Mouse (Mus musculus) kidney, embryonic 14.5 days (tissue): ENCODE measurements around the gene Fndc3b. TPM values are rescaled to one million over a fixed set of nuclear protein-coding genes. Genes with fewer than 3 reads are reported as not detected.

ENCODE experiments used
- ATAC-seq: fragments of 200-750 bp; cut with Nextera tagmentation; 2 replicates; pipeline ENCODE4 v1.8.0; 2017; ENCODE audit warnings: moderate number of reproducible peaks, mild to moderate bottlenecking, moderate TSS enrichment, moderate library complexity; ENCODE audit not compliant: low FRiP score, low TSS enrichment
- H3K27ac ChIP-seq: fragments of 300-500 bp; sonication (generic); 2 replicates; pipeline ENCODE4 v1.5.1; 2014; ENCODE audit warnings: low read depth, mild to moderate bottlenecking, low read length, moderate library complexity, mixed read lengths
- H3K27me3 ChIP-seq: fragments of 300-500 bp; sonication (generic); 2 replicates; pipeline ENCODE4 v1.6.1; 2014; ENCODE audit warnings: mild to moderate bottlenecking, low read length; ENCODE audit not compliant: control insufficient read depth, insufficient read depth
- H3K36me3 ChIP-seq: fragments of 300-500 bp; sonication (generic); 2 replicates; pipeline ENCODE4 v1.6.1; 2014; ENCODE audit warnings: low read length, mixed read lengths; ENCODE audit not compliant: control insufficient read depth, insufficient read depth
- H3K4me1 ChIP-seq: fragments of 300-500 bp; sonication (generic); 2 replicates; pipeline ENCODE4 v1.6.1; 2014; ENCODE audit warnings: low read length, mixed read lengths; ENCODE audit not compliant: control insufficient read depth, insufficient read depth
- H3K4me2 ChIP-seq: fragments of 300-500 bp; sonication (generic); replicated peaks from 2 replicates; pipeline ENCODE4 v1.6.1; 2014; ENCODE audit warnings: low read depth, mild to moderate bottlenecking, low read length
- H3K4me3 ChIP-seq: fragments of 300-500 bp; sonication (generic); 2 replicates; pipeline ENCODE4 v1.5.1; 2014; ENCODE audit warnings: mild to moderate bottlenecking, low read length
- H3K9ac ChIP-seq: fragments of 300-500 bp; sonication (generic); 2 replicates; pipeline ENCODE4 v1.6.1; 2014; ENCODE audit warnings: low read depth, mild to moderate bottlenecking, low read length, moderate library complexity
- H3K9me3 ChIP-seq: fragments of 300-500 bp; sonication (generic); 2 replicates; pipeline ENCODE4 v1.6.1; 2016; ENCODE audit warnings: low read length; ENCODE audit not compliant: control insufficient read depth
- WGBS: fragments of 180-500 bp; shearing (Covaris S2); extraction: QIAGEN DNeasy Blood & Tissue Kit; methylation state at CpG from one replicate; pipeline ENCODE4 v1.1.7; 2014; 5-methylcytosine and 5-hydroxymethylcytosine counted together
- polyA plus RNA-seq: library from polyadenylated mRNA; unstranded; fragments of >200 nt; fragmentation: Nextera tagmentation; extraction: Ambion mirVana; gene quantifications from 2 replicates; pipeline ENCODE4 v1.2.1, GENCODE M21; 2014

Gene Fndc3b
- polyA plus RNA-seq, 1 experiment from 2014 or later, result 28.7 TPM

DNA sequence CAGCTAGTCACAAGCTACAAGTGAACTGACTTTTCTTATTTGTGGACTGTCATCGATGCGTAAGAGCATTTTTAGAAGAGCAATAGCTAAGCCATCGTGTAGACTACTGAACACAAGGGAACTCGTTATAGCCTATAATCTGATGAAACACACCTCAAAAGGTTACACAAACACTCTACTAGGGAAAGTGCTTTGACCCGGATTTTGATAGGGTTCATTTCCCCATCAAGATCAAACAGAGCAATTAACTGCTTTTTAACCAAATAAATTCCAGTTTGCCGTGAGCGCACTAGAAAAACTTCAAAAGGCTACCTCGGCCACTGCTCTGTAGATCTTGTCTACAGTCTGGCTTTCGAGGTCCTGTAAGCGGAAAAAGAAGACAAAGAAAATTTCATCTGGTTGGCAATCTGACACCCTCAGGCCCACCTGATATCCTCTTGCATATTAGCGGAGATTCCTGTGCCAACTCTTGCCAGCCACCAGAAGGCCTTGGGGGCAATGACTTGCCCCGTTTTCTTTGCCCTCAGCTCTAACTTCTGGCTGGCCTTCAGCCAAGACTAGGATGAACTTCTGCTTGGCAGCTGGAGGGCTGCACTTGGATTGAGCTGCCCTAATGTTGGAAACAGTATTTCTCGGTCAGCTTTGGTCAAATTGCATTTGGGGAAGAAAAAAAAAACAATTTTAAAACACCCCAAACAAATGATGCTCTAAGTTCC, 107.0 kb downstream of the Fndc3b start:
- Histone ChIP-seq H3K4me1 (peaks cover 44% of the 10 kb centered on the region), H3K4me2 (no peak overlapping the region), H3K9ac (no peak overlapping the region), H3K9me3 (no peaks in the 10 kb centered on the region), H3K36me3 (no peaks in the 10 kb centered on the region), H3K27me3 (no peaks in the 10 kb centered on the region), H3K4me3 (no peak overlapping the region), H3K27ac (no peak overlapping the region)
- ATAC-seq, result no peak
- 17% methylated on average over 13 of the region's 13 CpGs for WGBS

DNA sequence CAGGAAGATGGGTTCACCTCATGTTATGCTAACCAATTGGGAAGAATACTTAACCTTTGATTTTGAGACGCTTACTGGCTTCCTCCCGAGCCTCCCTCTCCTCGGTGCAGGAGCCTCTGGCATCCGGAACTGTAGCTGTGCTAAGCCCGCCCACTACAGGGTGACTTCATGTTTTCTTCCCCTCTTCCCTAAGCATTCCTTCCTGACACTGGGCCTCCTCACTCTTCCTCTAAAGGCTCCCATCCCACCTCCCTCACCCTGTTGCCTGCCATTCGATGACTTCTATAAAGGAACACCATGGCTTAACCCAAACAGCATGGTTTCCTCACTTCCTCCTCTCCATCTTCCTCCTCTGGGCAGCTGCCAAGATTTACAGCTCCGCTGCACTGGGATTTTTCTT, 110.5 kb downstream of the Fndc3b start:
- Histone ChIP-seq H3K9ac (no peak overlapping the region), H3K9me3 (no peaks in the 10 kb centered on the region), H3K4me3 (no peak overlapping the region), H3K27ac (no peak overlapping the region), H3K4me1 (peaks cover 29% of the 10 kb centered on the region; the same call in 1 of the 2 replicates), H3K27me3 (no peaks in the 10 kb centered on the region), H3K36me3 (no peaks in the 10 kb centered on the region), H3K4me2 (no peak overlapping the region)
- ATAC-seq, result 0 out of 2 replicates have a peak, but pooled peaks have one; percentile 14
- 36% methylated on average over 7 of the region's 7 CpGs for WGBS

DNA sequence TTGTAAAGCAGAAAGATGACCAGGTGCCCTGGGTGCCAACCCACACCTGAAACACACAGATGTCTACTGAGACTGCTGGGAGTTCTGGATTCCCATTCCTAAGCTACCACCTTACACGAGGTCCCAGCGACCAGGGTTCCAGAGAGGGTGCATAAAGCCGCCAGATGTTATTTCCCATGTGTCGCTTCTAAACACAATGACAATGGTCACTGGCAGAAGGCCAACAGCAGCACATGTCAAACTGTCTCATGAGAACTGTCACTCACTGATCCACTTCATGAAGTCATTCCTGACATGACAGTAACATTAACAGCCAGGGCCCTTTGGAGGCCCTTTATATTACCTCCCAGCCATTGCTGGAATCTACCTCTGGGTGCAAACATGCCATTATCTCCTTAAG, 110.9 kb downstream of the Fndc3b start:
- Histone ChIP-seq H3K4me1 (peaks cover 29% of the 10 kb centered on the region; the same call in 1 of the 2 replicates), H3K27ac (no peak overlapping the region)

DNA sequence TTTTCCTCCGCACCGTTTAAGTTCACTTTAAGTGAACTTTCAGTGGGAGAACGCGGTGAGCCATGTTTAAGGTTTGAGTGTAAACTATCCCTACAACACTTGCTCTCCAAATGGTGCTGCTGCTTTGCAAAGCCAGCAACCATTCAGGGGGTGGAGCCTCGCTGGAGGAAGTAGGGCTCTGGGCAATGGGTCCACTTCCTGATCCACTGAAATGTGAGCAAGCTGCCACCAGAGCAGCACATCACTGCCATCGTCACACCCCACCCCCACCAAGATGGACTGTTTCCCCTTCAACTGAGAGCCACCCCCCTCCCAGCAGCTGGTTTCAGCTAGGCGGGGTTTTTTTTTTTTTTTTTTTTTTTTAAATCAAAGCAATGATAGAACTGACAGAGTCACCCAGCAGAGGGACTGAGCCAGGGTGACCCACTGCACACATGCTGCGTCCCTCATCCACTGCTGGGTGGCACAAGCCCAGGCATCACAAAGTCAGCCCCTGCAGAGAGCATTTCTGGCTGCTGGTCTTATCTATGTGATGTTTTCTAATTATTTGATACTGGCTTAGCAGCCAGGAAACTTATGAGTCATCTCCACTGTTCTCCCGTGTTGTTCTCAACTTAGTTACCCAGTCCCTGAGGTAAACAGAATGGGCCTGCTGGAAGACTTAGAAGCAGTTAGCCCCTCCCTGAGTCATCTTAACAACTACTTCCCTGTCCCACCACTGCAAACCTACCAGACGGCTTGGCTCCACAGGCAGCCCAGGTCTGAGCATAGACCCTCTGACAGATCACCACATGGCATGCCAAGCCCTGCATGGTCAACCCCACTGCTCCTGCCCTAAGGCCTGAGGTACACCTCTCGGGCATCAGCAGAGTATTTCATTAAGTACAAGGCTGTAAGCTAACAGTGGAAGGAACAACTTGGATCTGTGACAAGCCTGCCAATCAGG, 112.4 kb downstream of the Fndc3b start:
- Histone ChIP-seq H3K27me3 (no peaks in the 10 kb centered on the region), H3K9ac (no peak overlapping the region), H3K36me3 (no peaks in the 10 kb centered on the region), H3K4me1 (peaks cover 23% of the 10 kb centered on the region; the same call in 1 of the 2 replicates), H3K27ac (no peak overlapping the region), H3K4me2 (no peak overlapping the region), H3K9me3 (no peaks in the 10 kb centered on the region), H3K4me3 (no peak overlapping the region)
- no peak for ATAC-seq
- WGBS, result 75% methylated on average over 11 of the region's 11 CpGs

More for the DNA sequence above, 110.9 kb downstream of the Fndc3b start:
- Histone ChIP-seq H3K9ac (no peak overlapping the region), H3K9me3 (no peaks in the 10 kb centered on the region), H3K4me3 (no peak overlapping the region), H3K36me3 (no peaks in the 10 kb centered on the region), H3K27me3 (no peaks in the 10 kb centered on the region), H3K4me2 (no peak overlapping the region)
- 0 out of 2 replicates have a peak, but pooled peaks have one; percentile 10 for ATAC-seq
- 76% methylated on average over 4 of the region's 4 CpGs for WGBS

DNA sequence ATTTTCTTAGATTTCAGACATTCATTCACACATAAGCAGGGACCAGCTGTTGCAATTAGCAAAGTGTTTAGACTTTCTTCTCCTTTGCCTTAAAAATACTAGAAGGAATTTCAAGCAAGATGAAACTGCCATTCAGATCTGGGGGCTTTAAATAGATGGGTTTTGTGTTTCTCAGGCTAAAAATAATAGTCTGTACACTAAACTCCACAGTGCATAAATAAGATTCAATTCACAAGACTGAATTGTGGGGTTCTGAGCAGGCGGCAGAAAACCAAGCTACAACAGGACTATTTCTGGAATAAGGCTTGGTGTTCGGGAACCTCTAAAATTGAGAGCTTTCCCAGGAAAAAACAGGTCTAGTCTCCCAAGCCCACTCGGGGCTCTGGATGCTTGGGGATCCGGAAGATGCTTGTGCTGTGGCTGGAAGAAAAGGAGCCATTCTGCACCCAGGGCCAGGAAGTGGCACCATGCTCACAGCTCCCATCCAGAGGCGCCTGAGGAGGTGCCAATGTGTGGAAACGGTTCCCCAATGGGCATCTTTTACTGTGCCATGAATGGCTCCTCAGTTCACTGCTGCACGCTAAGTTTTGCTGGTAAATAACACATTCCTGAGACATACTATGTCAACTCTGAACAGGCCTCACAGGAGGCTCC, 117.5 kb downstream of the Fndc3b start:
- WGBS, result 86% methylated on average over 7 of the region's 7 CpGs
- H3K9ac ChIP-seq, result no peak overlapping the region
- no peak overlapping the region for H3K4me2 ChIP-seq
- H3K4me3 ChIP-seq, result no peak overlapping the region
- no peaks in the 10 kb centered on the region for H3K9me3 ChIP-seq
- ATAC-seq, result no peak
- peaks cover 5% of the 10 kb centered on the region; the same call in 1 of the 2 replicates for H3K4me1 ChIP-seq
- H3K27ac ChIP-seq, result no peak overlapping the region
- H3K36me3 ChIP-seq, result no peaks in the 10 kb centered on the region
- H3K27me3 ChIP-seq, result no peaks in the 10 kb centered on the region

DNA sequence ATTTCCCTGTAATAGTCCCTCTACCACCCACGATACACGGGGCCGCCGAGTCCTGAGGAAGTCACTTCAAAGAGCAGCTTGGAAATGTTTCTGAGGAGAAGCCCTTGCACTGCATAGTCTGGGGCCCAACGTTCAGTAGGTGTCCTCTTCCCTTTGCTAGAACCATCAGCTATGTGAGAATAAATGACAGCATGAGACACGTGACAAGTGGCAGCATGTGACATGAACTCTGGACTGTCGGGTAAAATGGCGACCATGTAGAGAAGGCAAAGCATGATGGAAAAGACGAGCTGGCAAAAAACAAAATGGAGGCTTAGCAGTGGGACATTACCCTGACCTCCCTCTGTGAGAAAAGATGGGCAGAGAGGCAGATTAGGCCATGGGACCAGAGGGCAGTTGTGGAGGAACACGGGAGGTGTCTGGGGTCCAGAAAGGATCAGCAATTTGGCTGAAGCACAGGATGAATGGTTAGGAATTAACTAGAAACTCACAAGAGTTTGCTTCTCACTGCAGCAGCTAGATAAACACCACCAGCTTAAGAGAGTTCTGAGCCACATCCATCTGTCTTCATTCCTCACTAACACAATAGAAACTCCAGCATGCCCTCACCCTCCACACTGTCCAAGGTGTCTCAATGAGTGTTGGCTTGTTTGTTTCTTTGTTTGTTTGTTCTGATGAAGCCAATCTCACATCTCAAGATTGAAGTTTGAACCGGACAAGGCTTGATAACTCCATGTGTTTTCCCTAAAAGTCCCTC, 118.2 kb downstream of the Fndc3b start:
- H3K9ac ChIP-seq, result no peak overlapping the region
- no peaks in the 10 kb centered on the region for H3K9me3 ChIP-seq
- H3K4me2 ChIP-seq, result no peak overlapping the region
- peaks cover 5% of the 10 kb centered on the region; the same call in 1 of the 2 replicates for H3K4me1 ChIP-seq
- no peak overlapping the region for H3K4me3 ChIP-seq
- ATAC-seq, result no peak
- H3K36me3 ChIP-seq, result no peaks in the 10 kb centered on the region
- WGBS, result 83% methylated on average over 11 of the region's 11 CpGs
- no peak overlapping the region for H3K27ac ChIP-seq
- no peaks in the 10 kb centered on the region for H3K27me3 ChIP-seq

DNA sequence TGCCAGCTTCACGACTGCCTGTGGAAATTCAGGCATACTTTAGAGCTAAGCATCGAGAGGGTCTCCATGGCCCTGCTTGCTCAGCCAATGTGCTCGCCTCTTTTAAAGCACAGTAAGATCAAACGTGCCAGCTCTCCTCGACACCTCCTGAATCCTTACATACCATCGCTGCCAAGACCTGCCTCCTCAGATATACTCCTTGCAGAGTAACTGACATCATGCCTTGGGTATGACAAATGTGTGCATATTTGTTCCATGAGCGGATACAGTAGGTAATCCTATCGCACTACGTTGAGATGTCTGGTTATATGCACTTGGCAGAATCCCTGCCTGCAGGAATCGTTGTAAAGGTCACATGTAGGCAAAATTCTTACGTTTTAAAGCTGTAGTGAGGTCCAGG, 120.3 kb downstream of the Fndc3b start:
- H3K4me1 ChIP-seq, result peaks cover 5% of the 10 kb centered on the region; the same call in 1 of the 2 replicates
- 66% methylated on average over 11 of the region's 11 CpGs for WGBS
- ATAC-seq, result no peak
- no peak overlapping the region for H3K4me2 ChIP-seq
- H3K27ac ChIP-seq, result 0 out of 2 replicates have a peak overlapping the region, but pooled peaks have one; percentile 9
- no peak overlapping the region for H3K9ac ChIP-seq
- no peaks in the 10 kb centered on the region for H3K27me3 ChIP-seq
- no peaks in the 10 kb centered on the region for H3K9me3 ChIP-seq
- no peak overlapping the region for H3K4me3 ChIP-seq
- H3K36me3 ChIP-seq, result no peaks in the 10 kb centered on the region

DNA sequence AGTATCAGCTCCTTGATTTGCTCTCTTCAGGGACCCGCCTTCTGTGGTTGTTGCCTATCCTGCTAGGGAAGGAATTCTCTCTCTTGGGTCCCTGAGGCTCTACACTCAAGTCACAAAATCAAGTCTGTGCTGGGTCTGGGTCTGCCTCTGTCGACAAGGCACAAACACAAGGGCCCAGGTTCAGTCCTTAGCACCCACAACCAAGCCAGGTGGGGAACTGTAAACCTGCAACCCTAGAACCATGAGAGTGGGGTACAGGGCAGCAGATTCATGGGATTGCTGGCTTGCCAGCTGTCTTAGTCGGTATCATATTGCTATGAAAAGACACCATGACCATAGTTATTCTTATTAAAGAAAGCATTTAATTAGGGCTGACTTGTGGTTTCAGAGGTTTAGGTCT, 121.8 kb downstream of the Fndc3b start:
- Histone ChIP-seq H3K27me3 (no peaks in the 10 kb centered on the region), H3K4me2 (no peak overlapping the region), H3K4me3 (no peak overlapping the region), H3K27ac (no peak overlapping the region), H3K4me1 (peaks cover 10% of the 10 kb centered on the region), H3K9ac (no peak overlapping the region), H3K36me3 (no peaks in the 10 kb centered on the region), H3K9me3 (no peaks in the 10 kb centered on the region)
- 94% methylated on average over 3 of the region's 3 CpGs for WGBS
- no peak for ATAC-seq
